Mouse (Mus musculus): ENCODE data around the gene Ccl17.

Gene Ccl17

DNA sequence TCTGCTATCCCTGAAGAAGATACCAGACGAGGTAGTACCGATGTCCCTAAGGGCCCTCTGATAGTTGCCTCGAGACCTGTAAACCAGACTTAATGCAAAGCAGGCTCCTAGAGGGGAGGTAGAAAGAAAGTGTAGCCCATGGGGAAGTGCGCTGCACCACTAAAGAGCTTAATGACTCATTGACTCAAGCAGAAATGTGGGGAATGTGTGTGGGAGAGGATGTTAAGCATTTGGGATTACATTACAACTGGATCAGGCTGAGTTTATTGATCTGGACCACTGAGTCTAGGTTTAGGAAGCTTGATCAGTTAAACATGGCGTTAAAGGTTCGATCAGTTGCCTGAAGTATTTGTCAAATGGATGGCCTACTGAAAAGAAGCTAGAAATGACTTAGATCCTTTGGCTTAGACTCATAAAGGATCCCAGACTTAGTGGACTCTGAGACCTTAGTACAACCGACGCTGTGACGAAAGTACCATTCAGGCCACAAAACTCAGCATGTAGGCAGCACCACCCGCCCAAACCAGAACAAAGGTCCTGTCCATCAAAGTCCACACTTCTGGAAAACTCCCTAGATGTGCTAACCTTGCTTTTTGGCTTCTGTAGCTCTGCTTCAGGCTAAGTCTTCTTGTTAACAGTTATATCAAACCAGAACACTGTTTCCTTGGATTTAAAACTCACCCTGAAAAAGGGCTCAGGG is 20.8 kb upstream of the Ccl17 start:
- CTCF ChIA-PET: interaction anchor here (0.5 kb wide), 1 partner anchor 815 kb away, joined by 9 read pairs; no protein-coding TSS in a partner anchor

DNA sequence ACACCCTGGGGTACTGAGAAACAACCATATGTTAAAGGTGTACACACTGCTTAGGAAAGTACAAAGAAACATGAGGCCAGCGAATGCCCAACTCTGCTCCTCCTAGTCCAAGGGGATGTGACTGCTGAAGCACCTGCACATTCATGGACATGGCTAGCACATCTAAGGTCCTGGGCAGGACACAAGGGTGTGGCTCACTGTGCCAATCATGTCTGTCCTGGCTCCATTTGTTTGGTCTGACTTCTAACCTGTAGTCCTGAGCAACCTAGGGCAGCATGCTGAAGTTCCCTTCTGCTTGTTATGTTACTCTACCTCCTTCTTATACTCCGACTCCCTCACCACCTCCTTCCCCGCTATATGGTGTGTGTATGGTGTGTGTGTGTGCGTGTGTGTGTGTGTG is 15.9 kb upstream of the Ccl17 start:
- CTCF ChIA-PET: no interaction called here

DNA sequence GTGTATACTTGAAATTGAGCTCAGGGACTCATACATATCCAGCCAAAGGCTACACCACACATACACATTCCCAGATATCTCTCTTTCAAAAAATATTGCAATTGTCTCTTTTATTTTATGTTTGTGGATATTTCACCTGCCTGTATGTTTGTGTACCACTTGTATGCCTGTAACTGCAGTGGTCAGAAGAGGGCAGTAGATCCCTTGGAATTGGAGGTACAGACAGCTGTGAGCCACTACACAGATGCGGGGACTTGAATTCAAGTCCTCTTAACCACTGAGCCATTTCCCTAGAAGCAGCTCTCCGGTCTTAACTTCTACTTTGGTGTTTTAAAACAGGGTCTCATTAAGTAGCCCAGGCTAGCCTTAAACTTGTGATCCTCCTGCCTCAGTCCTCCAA is 15.5 kb upstream of the Ccl17 start:
- CTCF ChIA-PET: no interaction called here

DNA sequence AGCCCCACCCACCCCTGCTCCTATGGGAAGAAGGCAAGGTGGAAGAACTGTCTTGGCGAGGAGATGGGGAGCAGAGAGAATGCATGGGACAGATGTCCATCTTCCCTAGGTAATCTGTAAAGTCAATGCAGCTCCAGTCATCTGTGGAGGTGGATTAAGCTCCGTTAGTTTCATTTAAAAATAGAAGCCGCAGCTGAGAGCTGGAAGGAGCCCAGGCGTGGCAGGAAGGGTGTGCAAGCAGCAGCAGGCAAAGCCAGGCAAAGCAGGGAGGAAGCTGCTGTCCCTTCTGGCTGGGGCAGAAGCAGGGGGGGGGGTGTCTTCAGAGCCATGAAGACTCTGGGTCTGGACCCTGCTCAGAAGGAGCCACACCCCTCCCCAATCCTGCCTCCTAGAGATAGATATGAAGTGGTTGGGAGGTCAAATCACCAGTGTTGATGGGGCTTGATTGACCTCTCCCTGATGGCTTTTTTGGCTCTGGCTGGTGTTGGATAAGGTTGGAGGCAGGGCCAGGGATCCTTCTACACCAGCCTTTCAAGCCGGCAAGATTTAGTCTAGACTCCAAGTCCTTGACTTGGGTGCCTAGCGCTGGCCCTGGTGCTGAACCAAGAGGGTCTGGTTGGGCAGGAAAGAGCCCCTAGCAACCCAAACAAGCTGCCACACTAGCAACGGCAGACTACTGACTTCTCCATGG is 9.8 kb upstream of the Ccl17 start:
- CTCF ChIA-PET: no interaction called here

DNA sequence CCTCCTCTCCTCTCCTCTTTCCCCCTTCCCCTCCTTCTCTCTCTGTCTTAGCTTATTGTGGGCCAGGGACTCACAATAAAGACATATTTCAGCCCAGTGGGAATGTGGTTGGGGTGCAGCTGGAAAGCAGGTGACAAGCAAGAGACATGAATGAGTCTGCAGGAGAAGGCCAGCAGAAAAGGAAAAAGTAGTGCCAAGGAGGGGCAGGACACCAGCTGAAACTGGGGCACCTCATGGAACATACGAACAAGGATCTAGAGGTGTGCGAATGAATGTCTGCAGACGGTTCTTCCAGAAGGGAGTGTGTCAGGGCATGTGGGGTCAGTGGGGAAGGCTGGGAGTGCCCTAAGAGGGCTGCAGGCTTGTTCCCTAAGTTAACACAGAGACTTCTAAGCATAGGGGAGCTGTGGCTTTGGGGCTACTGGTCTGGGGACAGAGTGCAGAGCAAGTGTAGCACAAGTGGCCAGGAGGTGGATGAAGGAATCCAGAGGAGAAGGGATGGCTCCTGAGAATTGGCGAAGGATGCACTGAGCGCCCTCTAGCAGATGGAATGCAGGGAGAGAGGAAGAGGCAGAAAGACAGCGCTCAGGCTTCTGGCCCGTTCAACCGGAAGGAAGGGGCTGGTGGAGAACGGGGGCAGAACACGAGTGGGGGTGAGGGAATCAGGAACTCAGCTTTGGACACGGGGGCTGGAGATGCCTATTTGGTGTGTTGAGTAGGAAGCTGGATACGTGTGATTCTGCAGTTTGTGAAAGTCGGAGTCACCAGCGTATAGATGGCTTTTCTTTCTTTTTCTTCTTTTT is 8.8 kb upstream of the Ccl17 start:
- CTCF ChIA-PET: no interaction called here

DNA sequence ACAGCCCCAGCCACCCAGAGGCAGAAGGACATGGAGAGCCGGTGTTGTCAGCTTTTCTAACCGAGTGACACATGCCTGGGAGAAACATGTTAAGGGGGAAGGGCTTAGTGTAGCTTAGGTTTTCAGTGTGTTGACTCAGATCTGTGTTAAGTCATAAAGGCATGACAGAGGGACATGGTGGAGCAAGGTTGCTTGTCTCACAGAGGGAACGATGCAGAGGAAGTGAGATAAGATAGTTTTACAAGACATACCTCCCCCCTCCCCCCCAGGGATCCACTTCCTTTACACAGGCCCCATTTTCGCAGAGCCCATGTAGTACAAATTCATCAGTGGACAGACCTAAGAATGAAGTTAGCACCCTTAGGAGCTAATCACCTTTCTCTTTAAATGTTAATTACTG is 7.9 kb upstream of the Ccl17 start:
- CTCF ChIA-PET: interaction anchor here (0.6 kb wide), 1 partner anchor 253 kb away, joined by 3 read pairs; no protein-coding TSS in a partner anchor

DNA sequence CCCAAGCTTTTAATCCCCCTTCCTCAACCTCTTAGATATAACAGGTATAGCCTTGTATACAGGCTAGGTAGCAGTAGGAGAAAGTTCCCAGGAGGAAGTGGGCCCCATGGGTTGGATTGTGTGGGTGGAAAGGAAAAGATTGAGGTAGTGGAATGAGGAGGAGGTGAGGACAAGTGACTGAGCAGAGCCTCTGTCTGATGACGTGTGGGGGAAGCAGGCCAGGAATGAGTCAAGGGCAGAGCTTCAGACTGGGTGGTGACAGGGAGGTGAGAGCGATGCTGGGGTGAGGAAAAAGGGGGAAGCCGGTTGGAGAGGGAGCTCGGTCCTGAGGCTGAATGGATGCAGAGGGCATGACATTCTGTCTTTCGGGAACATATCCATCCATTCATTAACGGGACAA is 6.7 kb upstream of the Ccl17 start:
- CTCF ChIA-PET: interaction anchor here (0.8 kb wide), 1 partner anchor 15 kb away, joined by 5 read pairs; no protein-coding TSS in a partner anchor

DNA sequence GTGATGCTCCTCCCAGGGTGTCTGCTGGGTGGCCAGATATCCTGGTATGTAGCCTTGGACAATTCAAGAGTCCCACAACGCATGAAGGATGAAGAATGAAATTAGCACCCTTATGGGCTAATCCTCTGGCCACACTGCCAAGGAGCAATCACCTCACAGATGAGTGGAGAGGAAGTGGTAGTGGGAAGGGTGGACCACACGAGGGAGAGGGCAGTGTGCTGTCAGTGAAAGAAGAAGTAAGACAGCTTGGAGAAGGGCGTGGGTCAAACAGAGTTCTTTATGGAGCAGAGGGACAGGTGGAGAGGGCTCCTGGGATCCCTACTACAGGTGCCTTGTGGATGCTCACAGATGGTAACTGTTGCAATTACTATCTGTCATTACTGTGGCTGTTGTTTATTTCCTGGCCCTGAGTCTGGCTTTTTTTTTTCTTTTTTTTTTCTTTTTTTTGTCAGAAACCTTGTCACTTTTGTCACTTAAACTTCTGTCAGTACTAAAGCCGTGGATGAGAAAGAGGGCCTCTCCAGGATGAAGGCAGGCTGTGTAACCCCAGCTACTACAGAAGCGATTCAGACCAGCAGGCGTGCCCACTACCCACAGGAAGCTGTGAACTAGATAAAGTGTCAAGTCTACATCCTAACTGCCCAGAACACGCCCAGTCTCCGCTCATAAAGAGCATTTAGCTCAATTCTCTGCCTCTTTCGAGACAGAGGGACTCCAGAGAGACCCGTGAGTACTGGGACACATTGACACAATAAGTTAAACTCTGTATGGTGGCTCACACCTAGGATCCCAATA is 5.5 kb upstream of the Ccl17 start:
- CTCF ChIA-PET: no interaction called here

DNA sequence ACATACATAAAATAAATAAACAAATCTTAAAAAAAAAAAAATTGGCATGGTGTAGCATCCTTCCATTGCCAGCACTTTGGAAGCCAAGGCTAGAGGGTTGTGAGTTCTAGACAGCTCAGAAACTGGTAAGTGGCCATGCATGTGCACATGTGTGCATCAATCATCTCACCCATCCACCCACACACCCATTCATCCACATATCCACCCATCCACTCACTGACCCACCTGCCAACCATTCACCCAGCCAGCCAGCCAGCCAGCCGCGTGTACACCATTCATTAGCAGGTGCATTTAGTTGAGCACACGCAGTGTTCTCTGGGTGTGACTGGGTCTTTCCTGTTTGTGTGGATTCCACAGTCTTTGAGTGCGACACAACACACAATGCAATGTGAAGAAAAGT is 4.4 kb upstream of the Ccl17 start:
- CTCF ChIA-PET: no interaction called here

DNA sequence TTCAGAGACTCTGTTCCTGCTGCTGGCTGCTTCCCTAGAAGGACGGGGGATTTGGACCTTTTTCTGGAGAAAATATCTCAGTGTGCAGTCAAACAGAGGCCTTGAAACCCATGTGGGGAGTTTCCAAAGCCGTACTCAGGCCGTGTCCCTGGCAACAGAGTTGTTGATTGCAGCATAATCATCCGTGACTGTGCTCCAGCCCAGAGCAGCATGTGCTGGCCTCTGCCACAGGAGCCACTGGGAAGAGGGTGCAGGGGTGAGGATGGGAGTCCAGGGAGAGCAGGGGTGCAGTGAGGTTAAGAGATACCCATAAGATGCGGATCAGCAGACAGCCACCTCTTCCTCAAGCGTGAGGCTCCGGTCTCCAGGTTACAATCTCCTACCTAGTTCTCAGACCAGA is 2.7 kb upstream of the Ccl17 start:
- CTCF ChIA-PET: no interaction called here

DNA sequence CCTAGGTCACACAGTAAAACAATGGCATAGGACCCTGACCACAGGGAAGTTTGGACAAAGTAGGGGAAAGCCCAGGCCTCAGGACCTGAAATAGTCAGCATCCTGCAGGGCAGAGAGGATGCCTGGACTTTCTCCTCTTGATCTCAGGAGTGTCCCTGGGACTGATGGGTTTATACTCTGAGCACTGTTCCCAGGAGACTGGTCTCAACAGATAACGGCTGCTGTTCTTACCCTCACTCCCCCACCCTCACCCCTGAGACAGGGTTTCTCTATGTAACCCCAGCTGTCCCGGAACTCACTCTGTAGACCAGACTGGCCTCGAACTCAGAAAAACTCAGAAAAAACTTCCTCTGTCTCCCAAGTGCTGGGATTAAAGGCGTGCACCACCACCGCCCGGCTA is 1.9 kb upstream of the Ccl17 start:
- CTCF ChIA-PET: no interaction called here

DNA sequence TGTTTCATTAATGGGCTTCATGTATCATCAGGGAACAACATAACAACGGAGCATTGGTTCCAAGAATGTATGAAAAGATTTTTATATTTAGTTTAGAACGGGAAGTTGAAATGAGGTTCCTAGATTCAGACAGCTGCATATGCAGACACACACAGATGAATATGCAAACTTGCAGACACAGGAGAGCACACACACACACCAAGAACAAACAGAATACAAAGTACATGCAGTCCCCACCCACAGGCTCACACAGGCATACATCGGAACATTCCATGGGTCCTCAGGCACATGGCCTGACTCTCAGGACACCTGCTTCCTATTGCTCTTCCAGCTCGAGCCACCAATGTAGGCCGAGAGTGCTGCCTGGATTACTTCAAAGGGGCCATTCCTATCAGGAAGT is 602 bp downstream of the Ccl17 start:
- CTCF ChIA-PET: no interaction called here

DNA sequence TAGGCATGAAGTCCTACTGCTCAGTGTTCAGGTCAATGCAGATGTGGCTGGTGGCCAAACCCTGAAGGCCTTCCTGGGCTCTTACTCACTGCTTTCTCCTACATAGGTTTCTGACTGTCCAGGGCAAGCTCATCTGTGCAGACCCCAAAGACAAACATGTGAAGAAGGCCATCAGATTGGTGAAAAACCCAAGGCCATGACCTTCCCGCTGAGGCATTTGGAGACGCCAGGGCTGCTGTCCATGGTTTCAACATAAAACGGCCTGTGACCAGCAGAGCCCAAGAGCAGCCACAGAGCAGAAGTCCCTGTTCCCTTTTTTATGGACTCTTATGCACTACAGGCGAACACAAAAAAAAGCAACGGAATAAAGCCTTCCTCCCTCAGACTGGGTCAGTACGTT is 1.4 kb downstream of the Ccl17 start:
- CTCF ChIA-PET: interaction anchor here (0.6 kb wide), 1 partner anchor 163 kb away, joined by 7 read pairs; the partner anchor contains the start of gene Adgrg1

DNA sequence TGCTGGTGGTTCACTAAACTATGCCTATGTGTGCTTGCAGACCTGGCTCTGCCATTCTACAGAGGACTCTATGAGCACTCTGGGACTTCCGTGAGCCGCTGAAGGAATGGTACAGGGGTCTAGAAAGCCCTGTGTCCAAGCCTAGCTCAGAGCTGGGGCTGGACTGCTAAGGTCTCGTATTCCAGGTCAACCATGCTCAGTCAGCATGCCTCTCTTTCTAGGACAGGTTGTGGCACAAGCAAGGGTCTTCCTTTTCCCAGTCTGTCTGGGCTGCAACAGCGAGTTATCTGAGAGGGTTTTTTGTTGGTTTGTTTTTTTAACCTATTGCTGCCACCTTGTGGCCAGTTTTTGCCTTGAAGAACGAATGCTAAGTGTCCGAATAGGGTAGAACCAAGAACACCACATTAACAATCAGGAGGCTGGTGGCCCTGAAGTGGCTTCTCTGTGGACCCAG is 2.4 kb downstream of the Ccl17 start:
- CTCF ChIA-PET: no interaction called here

DNA sequence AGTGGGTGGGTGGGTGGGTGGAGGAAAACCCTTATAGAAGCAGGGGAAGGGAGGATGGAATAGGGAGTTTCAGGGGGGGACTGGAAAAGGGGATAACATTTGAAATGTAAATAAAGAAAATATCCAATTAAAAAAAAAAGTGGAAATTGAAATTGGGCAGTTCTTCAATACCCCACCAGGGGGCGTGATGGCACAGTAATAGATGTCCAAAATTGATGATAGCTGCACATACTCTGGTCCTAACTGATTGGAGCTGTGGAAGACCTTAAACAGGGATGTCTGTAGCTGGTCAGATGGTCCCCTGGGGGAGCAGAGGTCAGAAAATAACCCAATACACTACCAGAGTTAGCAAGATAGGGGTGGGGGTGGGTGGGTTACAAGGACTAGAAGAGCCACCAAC is 4.3 kb downstream of the Ccl17 start:
- CTCF ChIA-PET: interaction anchor here (0.6 to 1.0 kb wide), 5 partner anchors 29 to 111 kb away, joined by 3 to 5 read pairs (median 4); no protein-coding TSS in a partner anchor

DNA sequence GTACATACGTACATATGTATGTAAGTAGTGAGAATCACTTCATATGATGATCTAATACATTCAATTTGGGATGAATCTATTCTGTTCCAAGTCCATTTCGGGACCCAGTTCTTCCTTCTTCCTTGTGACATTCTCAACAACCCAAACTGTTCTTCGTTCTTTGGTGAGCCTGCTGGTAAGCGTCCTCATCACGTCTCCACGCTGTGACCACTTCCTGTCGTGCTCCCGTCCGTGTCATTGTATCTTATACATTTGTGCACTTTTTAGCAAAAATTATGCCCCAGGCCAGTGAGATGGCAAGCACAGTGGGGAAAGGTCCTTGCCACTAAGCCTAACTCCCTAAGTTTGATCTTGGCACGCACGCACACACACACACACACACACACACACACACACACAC is 7.7 kb downstream of the Ccl17 start:
- CTCF ChIA-PET: no interaction called here

DNA sequence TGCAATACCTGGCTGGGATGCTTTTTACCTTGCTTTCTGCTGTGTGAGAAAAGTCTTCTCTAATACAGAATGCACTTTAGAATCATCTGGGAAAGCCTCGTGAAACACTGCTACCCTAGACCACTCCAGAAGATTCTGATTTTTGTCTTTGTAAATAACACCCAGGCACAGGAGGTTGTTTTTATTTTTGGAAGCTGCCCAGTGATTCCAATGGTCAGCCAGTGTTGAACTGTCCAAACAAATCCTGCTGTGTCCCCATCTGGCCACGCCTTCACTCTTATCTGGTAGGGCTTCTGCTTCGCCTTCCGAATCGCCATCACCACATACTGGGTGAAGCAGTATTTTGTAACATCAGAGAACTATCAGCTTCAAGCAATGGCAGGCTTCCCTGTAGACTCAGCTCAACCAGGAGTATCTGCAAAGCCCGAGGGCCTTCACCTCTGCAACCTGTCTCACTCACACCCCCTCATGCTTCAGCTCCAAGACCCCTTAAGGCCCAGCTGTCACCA is 9.5 kb downstream of the Ccl17 start:
- CTCF ChIA-PET: interaction anchor here (0.6 kb wide), 1 partner anchor 655 kb away, joined by 3 read pairs; no protein-coding TSS in a partner anchor

DNA sequence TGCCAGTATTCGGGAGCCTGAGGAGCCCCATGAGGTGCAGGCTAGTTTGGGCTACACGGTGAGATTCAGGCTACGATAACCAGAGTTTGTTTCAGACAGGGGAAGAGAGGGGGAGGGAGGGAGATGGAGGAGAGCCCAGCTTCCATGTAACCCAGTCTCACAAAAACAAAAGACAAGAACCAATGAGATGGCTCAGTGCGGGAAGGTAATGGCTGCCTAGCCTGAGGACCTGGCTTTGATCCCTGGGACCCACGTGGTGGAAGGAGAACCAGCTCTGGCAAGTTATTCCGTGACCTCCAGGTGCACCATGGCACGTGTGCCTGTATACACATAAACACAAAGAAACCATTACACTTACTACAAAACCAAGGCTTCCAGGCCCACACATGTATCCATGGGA is 10.3 kb downstream of the Ccl17 start:
- CTCF ChIA-PET: no interaction called here

DNA sequence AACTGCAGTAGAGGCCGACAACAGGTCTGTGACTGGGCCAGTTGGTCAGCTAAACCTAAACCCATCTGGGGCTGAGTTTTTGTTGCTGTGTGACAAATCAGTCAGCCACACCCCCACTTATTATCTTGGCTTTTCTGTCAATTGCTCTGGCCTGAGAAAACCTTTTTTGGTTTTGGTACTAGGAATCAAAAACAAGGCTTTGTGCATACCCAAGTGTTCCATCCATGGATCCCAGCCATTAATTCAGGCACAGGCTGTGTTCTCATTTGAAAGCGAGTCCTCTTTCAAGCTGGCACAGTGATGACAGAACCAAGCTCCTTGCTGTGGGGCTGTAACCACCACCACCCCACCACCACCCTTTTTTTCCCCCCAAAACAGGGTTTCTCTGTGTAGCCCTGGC is 11.1 kb downstream of the Ccl17 start:
- CTCF ChIA-PET: no interaction called here

DNA sequence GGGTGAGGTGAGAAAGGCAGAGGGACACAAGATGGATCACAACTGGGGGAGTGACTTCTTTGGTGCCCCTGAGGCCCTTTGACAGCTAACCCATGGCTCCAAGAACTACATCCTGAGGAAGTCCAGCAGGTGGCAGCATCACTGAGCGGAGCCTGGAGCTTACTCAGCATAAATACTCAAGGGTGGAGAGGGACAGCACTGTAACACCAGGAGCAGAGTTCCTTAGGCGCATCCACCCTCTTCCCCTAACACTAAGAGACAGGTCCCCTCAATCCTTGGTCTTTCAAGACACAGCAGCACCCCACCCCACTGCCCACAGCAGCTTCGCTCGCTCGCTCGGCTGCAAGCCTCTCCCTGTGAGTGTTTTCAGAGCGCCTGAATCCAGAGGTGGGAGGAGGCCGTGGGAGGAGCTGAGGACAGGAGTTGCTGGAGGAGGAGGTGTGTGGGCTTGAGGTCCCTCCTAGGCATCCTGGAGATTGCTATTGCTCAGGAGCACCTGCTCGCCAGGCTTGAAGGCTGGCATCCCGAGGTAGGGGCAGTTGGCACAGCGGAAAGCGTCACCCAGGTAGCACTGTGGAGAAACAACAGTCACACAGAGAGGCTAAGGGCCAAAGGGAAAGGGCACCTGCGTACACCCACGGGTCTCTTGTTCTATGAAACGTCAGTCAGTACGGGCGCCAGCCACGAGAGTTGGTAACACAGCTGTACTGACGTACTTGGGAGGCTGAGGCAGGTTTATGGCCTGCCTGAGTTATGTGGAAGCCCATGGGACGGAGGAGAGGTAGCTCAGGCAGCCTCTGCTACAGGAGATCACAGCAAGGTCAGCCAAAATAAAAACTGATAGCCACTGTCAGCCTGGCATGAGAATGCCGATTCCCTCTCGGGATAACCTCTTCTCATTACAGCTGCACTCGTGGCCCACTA is 12.6 kb downstream of the Ccl17 start:
- CTCF ChIA-PET: interaction anchor here (1.2 kb wide), 1 partner anchor 9 kb away, joined by 3 read pairs; no protein-coding TSS in a partner anchor
